In genomic region chr11:112103252-112103651, GRCm38 (mm10) we compare ENCODE assay signal across 13 mouse cellular contexts.
DNase-seq lines count a peak whose midpoint lies in the region; ATAC-seq and TF ChIP-seq lines count a peak whose summit lies in the region.
"Had no signal": no experiment of that assay in that cellular context is flagged by ENCODE, and none has a peak within 500 bp of the region (broad histone marks: within the 10 kb centered on the region; RNA-seq: fewer than 3 reads in every experiment).

No protein-coding gene starts in this region.

- in situ Hi-C loops in Patski (cut with MboI; ENCODE audit: low pct_unique_long_range_greater_than_20kb): no loop called here

- no peaks in the 10 kb centered on the region for H3K27me3 ChIP-seq in forebrain, embryonic 14.5 days (replicated peaks; ENCODE audit: control insufficient read depth, insufficient read depth, low read length)
- no peaks in the 10 kb centered on the region for H3K27me3 ChIP-seq in forebrain, embryonic 11.5 days (ENCODE audit: control insufficient read depth, insufficient read depth, low read length)
- H3K27me3 ChIP-seq in liver, embryonic 14.5 days (ENCODE audit: control insufficient read depth, insufficient read depth, low read length): no peaks in the 10 kb centered on the region
- no peaks in the 10 kb centered on the region for H3K27me3 ChIP-seq in Patski
- H3K27me3 ChIP-seq: forebrain, embryonic 15.5 days; heart, embryonic 13.5 days; intestine, embryonic 15.5 days had no signal

- no peak overlapping the region for H3K4me3 ChIP-seq in forebrain, embryonic 14.5 days (ENCODE audit: low read depth, low read length)
- no peak overlapping the region for H3K4me3 ChIP-seq in forebrain, embryonic 11.5 days (ENCODE audit: low read depth, low read length)
- H3K4me3 ChIP-seq in liver, embryonic 14.5 days (ENCODE audit: insufficient read depth in 1 of 2, low read depth in 2 of 2, low read length in 2 of 2): no peak overlapping the region
- H3K4me3 ChIP-seq: forebrain, embryonic 15.5 days; heart, embryonic 13.5 days; intestine, embryonic 15.5 days had no signal

- no peak for ATAC-seq in forebrain, embryonic 14.5 days
- ATAC-seq in forebrain, embryonic 11.5 days (replicated peaks; ENCODE audit: low FRiP score): no peak
- no peak for ATAC-seq in liver, embryonic 14.5 days (ENCODE audit: insufficient read depth)
- no peak for ATAC-seq in Patski
- ATAC-seq in megakaryocyte-erythroid progenitor cell, adult 5-6 weeks (replicated peaks; ENCODE audit: low FRiP score, low TSS enrichment, poor library complexity, severe bottlenecking): peak; percentile 65
- ATAC-seq: forebrain, embryonic 15.5 days; intestine, embryonic 15.5 days had no signal

- WGBS in forebrain, embryonic 14.5 days: 61% methylated on average over 2 of the region's 2 CpGs
- 72% methylated on average over 2 of the region's 2 CpGs for WGBS in forebrain, embryonic 11.5 days
- 27% methylated on average over 2 of the region's 2 CpGs for WGBS in liver, embryonic 14.5 days (ENCODE audit: insufficient replicate concordance)

- no peak for TF ChIP-seq EP300 in liver, embryonic 14.5 days (IDR thresholded peaks at IDR 0.05; ENCODE audit: low read depth)

- CTCF ChIA-PET in Patski (lab: Charles Lee): interaction anchor here (0.7 to 1.1 kb wide), 4 partner anchors 12 to 266 kb away, joined by 3 to 5 read pairs (median 3); no protein-coding TSS in a partner anchor

- POLR2A ChIA-PET in Patski (lab: Charles Lee): no interaction called here

- no peak overlapping the region for H3K9ac ChIP-seq in forebrain, embryonic 14.5 days (ENCODE audit: low read length)
- H3K9ac ChIP-seq in forebrain, embryonic 11.5 days (ENCODE audit: low read length): no peak overlapping the region
- no peak overlapping the region for H3K9ac ChIP-seq in liver, embryonic 14.5 days (replicated peaks)
- H3K9ac ChIP-seq: forebrain, embryonic 15.5 days; heart, embryonic 13.5 days; intestine, embryonic 15.5 days had no signal

- no peak overlapping the region for H3K27ac ChIP-seq in forebrain, embryonic 14.5 days (ENCODE audit: low read depth, low read length)
- no peak overlapping the region for H3K27ac ChIP-seq in forebrain, embryonic 11.5 days (ENCODE audit: low read depth, low read length)
- no peak overlapping the region for H3K27ac ChIP-seq in liver, embryonic 14.5 days
- H3K27ac ChIP-seq: forebrain, embryonic 15.5 days; heart, embryonic 13.5 days; intestine, embryonic 15.5 days had no signal

- H3K4me1 ChIP-seq in forebrain, embryonic 14.5 days (ENCODE audit: control insufficient read depth, insufficient read depth, low read length): no peaks in the 10 kb centered on the region
- H3K4me1 ChIP-seq in forebrain, embryonic 11.5 days (replicated peaks; ENCODE audit: control insufficient read depth, insufficient read depth, low read length): no peaks in the 10 kb centered on the region
- no peaks in the 10 kb centered on the region for H3K4me1 ChIP-seq in liver, embryonic 14.5 days (replicated peaks; ENCODE audit: control insufficient read depth in 2 of 2, insufficient read depth in 2 of 2, low read length in 1 of 2)
- H3K4me1 ChIP-seq: forebrain, embryonic 15.5 days; heart, embryonic 13.5 days had no signal

- no peak overlapping the region for H3K4me2 ChIP-seq in forebrain, embryonic 14.5 days (ENCODE audit: low read length)
- no peak overlapping the region for H3K4me2 ChIP-seq in forebrain, embryonic 11.5 days (ENCODE audit: low read depth, low read length, severe bottlenecking)
- no peak overlapping the region for H3K4me2 ChIP-seq in liver, embryonic 14.5 days (ENCODE audit: low read depth)
- H3K4me2 ChIP-seq: forebrain, embryonic 15.5 days; heart, embryonic 13.5 days; intestine, embryonic 15.5 days had no signal

- no peaks in the 10 kb centered on the region for H3K36me3 ChIP-seq in forebrain, embryonic 14.5 days (ENCODE audit: control insufficient read depth, insufficient read depth, low read length)
- H3K36me3 ChIP-seq in forebrain, embryonic 11.5 days (ENCODE audit: control insufficient read depth, insufficient read depth, low read length): no peaks in the 10 kb centered on the region
- H3K36me3 ChIP-seq in liver, embryonic 14.5 days (replicated peaks; ENCODE audit: control insufficient read depth, insufficient read depth, low read depth): no peaks in the 10 kb centered on the region
- H3K36me3 ChIP-seq: forebrain, embryonic 15.5 days; heart, embryonic 13.5 days; intestine, embryonic 15.5 days had no signal

- peak; percentile 16 for DNase-seq in forebrain, embryonic 14.5 days (ENCODE audit: low spot score)
- no peak for DNase-seq in forebrain, embryonic 11.5 days (ENCODE audit: low spot score)
- DNase-seq in liver, embryonic 14.5 days (ENCODE audit: low read depth in 3 of 3, low spot score in 3 of 3): no peak
- no peak for DNase-seq in liver
- DNase-seq in Patski (ENCODE audit: low read depth, low spot score): no peak
- no peak for DNase-seq in MN1 (ENCODE audit: low spot score)
- no peak for DNase-seq in ovary, postnatal 10 days (ENCODE audit: low spot score)
- DNase-seq: cerebellum, postnatal 25 days; lung, adult 18-20 months had no signal

- peak; percentile 49 for TF ChIP-seq CTCF in liver, embryonic 14.5 days (IDR thresholded peaks at IDR 0.05; ENCODE audit: low read depth)
- peak; percentile 52 for TF ChIP-seq CTCF in Patski (IDR thresholded peaks at IDR 0.05)

- no peaks in the 10 kb centered on the region for H3K9me3 ChIP-seq in forebrain, embryonic 14.5 days (replicated peaks; ENCODE audit: control insufficient read depth, low read length)
- H3K9me3 ChIP-seq in forebrain, embryonic 11.5 days (ENCODE audit: control insufficient read depth, low read length): no peaks in the 10 kb centered on the region
- H3K9me3 ChIP-seq in liver, embryonic 14.5 days (ENCODE audit: control insufficient read depth, low read length): no peaks in the 10 kb centered on the region
- H3K9me3 ChIP-seq: forebrain, embryonic 15.5 days; heart, embryonic 13.5 days; intestine, embryonic 15.5 days had no signal
